Comparison of ENCODE assay signal across 8 mouse cellular contexts in the genomic region with DNA sequence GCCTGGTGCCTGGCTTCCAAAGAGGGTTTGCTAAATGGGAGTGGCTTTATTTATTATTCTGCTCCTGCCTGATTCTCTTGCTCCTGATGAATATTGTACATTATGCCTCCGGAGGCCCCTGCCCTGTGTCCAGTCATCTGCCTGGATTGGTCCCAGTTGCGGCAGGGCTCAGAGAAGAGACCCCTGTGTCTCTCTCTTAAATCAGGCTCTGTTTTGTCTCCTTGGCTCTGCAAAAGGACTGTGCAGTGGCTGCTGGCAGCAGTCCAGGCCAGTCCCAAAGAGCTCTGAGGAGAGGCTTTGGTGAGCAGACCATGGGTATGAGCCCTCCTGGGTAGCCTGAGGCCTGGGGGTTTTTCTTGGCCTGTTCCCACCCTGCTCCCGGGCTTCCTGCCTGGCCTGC.
A peak's percentile ranks its signal among the peaks of the same experiment; 100 is the strongest.
DNase-seq lines count a peak whose midpoint lies in the region; ATAC-seq and TF ChIP-seq lines count a peak whose summit lies in the region.

No protein-coding gene starts in this region.

- no peaks in the 10 kb centered on the region for H3K9me3 ChIP-seq in hindbrain, embryonic 10.5 days
- no peaks in the 10 kb centered on the region for H3K9me3 ChIP-seq in hindbrain, embryonic 11.5 days (ENCODE audit: control insufficient read depth, low read length)
- no peaks in the 10 kb centered on the region for H3K9me3 ChIP-seq in midbrain, postnatal 0 days (ENCODE audit: low read length)

- TF ChIP-seq CTCF in brain, embryonic 14.5 days (IDR thresholded peaks at IDR 0.05; ENCODE audit: borderline replicate concordance, extremely low read depth, insufficient read depth, insufficient read length): no peak
- TF ChIP-seq CTCF in midbrain, postnatal 0 days (IDR thresholded peaks at IDR 0.05): no peak

- H3K4me1 ChIP-seq in hindbrain, embryonic 10.5 days (replicated peaks): peaks cover 11% of the 10 kb centered on the region
- no peaks in the 10 kb centered on the region for H3K4me1 ChIP-seq in hindbrain, embryonic 11.5 days (replicated peaks; ENCODE audit: control insufficient read depth, insufficient read depth, low read length)
- H3K4me1 ChIP-seq in midbrain, postnatal 0 days (ENCODE audit: insufficient read depth, low read length): no peaks in the 10 kb centered on the region

- no peaks in the 10 kb centered on the region for H3K36me3 ChIP-seq in hindbrain, embryonic 10.5 days
- no peaks in the 10 kb centered on the region for H3K36me3 ChIP-seq in hindbrain, embryonic 11.5 days (ENCODE audit: control insufficient read depth, insufficient read depth, low read length)
- H3K36me3 ChIP-seq in midbrain, postnatal 0 days (ENCODE audit: insufficient read depth, low read length): no peaks in the 10 kb centered on the region

- no peak overlapping the region for H3K4me3 ChIP-seq in hindbrain, embryonic 10.5 days
- H3K4me3 ChIP-seq in hindbrain, embryonic 11.5 days (ENCODE audit: low read depth, low read length): no peak overlapping the region
- H3K4me3 ChIP-seq in midbrain, postnatal 0 days (ENCODE audit: low read depth, low read length): no peak overlapping the region

- H3K27ac ChIP-seq in hindbrain, embryonic 10.5 days: 0 out of 2 replicates have a peak overlapping the region, but pooled peaks have one; percentile 53
- H3K27ac ChIP-seq in hindbrain, embryonic 11.5 days (ENCODE audit: low read depth, low read length): no peak overlapping the region
- H3K27ac ChIP-seq in midbrain, postnatal 0 days (ENCODE audit: low read depth, low read length): no peak overlapping the region

- H3K27me3 ChIP-seq in hindbrain, embryonic 10.5 days (ENCODE audit: insufficient read depth, poor library complexity, severe bottlenecking): no peaks in the 10 kb centered on the region
- H3K27me3 ChIP-seq in hindbrain, embryonic 11.5 days (ENCODE audit: control insufficient read depth, insufficient read depth, low read length): no peaks in the 10 kb centered on the region
- H3K27me3 ChIP-seq in midbrain, postnatal 0 days (ENCODE audit: insufficient read depth, low read length): no peaks in the 10 kb centered on the region

- no peak for DNase-seq in hindbrain, embryonic 10.5 days (ENCODE audit: low spot score)
- no peak for DNase-seq in hindbrain, embryonic 11.5 days (ENCODE audit: low spot score)
- peak; percentile 89 for DNase-seq in brain, embryonic 14.5 days (ENCODE audit: low read depth)
- peak; percentile 39 to 65 for DNase-seq in frontal cortex, postnatal 10 days (ENCODE audit: low spot score in 2 of 2)
- peak; percentile 16 to 42 for DNase-seq in layer of hippocampus, adult 18-20 months (ENCODE audit: low spot score in 2 of 2)
- DNase-seq in midbrain, postnatal 0 days (ENCODE audit: low spot score): peak; percentile 83
- DNase-seq in spleen, adult 18-20 months: no peak
- no peak for DNase-seq in B cell, adult 2 months

- no peak for ATAC-seq in hindbrain, embryonic 11.5 days (ENCODE audit: low FRiP score)
- ATAC-seq in midbrain, postnatal 0 days (ENCODE audit: low FRiP score): no peak

- 85% methylated on average over 3 of the region's 3 CpGs for WGBS in hindbrain, embryonic 10.5 days
- 76% methylated on average over 3 of the region's 3 CpGs for WGBS in hindbrain, embryonic 11.5 days
- 36% methylated on average over 3 of the region's 3 CpGs for WGBS in midbrain, postnatal 0 days

- no peak overlapping the region for H3K9ac ChIP-seq in hindbrain, embryonic 11.5 days (ENCODE audit: low read depth, low read length)
- no peak overlapping the region for H3K9ac ChIP-seq in midbrain, postnatal 0 days (replicated peaks; ENCODE audit: low read length, poor library complexity, severe bottlenecking)

- no peak overlapping the region for H3K4me2 ChIP-seq in hindbrain, embryonic 11.5 days (replicated peaks; ENCODE audit: low read depth, low read length)
- H3K4me2 ChIP-seq in midbrain, postnatal 0 days (ENCODE audit: low read depth, low read length, poor library complexity, severe bottlenecking): no peak overlapping the region

- no peak for TF ChIP-seq POLR2A in brain, embryonic 14.5 days (IDR thresholded peaks at IDR 0.05; ENCODE audit: borderline replicate concordance, extremely low read depth, insufficient read depth, insufficient read length, poor library complexity, severe bottlenecking)

Comparison
In these comparisons a context has a peak if more than half of its experiments do, and no peak if none do; other contexts are left out.
1. DNase-seq: peak in brain, embryonic 14.5 days (single experiment), frontal cortex, postnatal 10 days (2 of 2), layer of hippocampus, adult 18-20 months (2 of 2) and midbrain, postnatal 0 days (single experiment); none in hindbrain, embryonic 10.5 days (single experiment), hindbrain, embryonic 11.5 days (single experiment), spleen, adult 18-20 months (0 of 2) and B cell, adult 2 months (0 of 2).